Mouse (Mus musculus) c-Kit-positive CD71-negative TER-119-negative erythroid progenitor cells, embryonic 14.5 days (primary cell): Measurements from ENCODE around the gene Cbx8.

ENCODE experiments used
- DNase-seq: peaks from one replicate; pipeline ENCODE4 v3.0.0-alpha.2; 2013; ENCODE audit warnings: low read depth

Cbx8 gene

GRCm38 (mm10) chr11:119078691-119079444, 38.1 kb upstream of the Cbx8 start:
- no peak for DNase-seq

- DNase-seq = no peak
These were observed 37.0 kb upstream of the Cbx8 start for GRCm38 (mm10) chr11:119077755-119078154.

- no peak for DNase-seq
These were observed 35.0 kb upstream of the Cbx8 start for GRCm38 (mm10) chr11:119075805-119076204.

- DNase-seq = no peak
These were observed 33.2 kb upstream of the Cbx8 start for GRCm38 (mm10) chr11:119073876-119074433.

- DNase-seq = no peak
These were observed 32.2 kb upstream of the Cbx8 start for GRCm38 (mm10) chr11:119072986-119073385.

GRCm38 (mm10) chr11:119072239-119072638, 31.5 kb upstream of the Cbx8 start:
- DNase-seq = no peak

GRCm38 (mm10) chr11:119066841-119067240, 26.1 kb upstream of the Cbx8 start:
- no peak for DNase-seq

GRCm38 (mm10) chr11:119059256-119059655, 18.5 kb upstream of the Cbx8 start:
- no peak for DNase-seq

GRCm38 (mm10) chr11:119058041-119058995, 17.5 kb upstream of the Cbx8 start:
- DNase-seq = no peak

- no peak for DNase-seq
These were observed 16.5 kb upstream of the Cbx8 start for GRCm38 (mm10) chr11:119057291-119057690.

- no peak for DNase-seq
These were observed 15.8 kb upstream of the Cbx8 start for GRCm38 (mm10) chr11:119056301-119057211.

- DNase-seq = no peak
These were observed 14.9 kb upstream of the Cbx8 start for GRCm38 (mm10) chr11:119055571-119056131.

- no peak for DNase-seq
These were observed 13.9 kb upstream of the Cbx8 start for GRCm38 (mm10) chr11:119054351-119055345.

- DNase-seq = no peak
These were observed 13.1 kb upstream of the Cbx8 start for GRCm38 (mm10) chr11:119053738-119054350.

GRCm38 (mm10) chr11:119053257-119053670, 12.5 kb upstream of the Cbx8 start:
- DNase-seq = peak; percentile 52

- DNase-seq = no peak
These were observed 12.0 kb upstream of the Cbx8 start for GRCm38 (mm10) chr11:119052661-119053256.

GRCm38 (mm10) chr11:119051927-119052660, 11.3 kb upstream of the Cbx8 start:
- DNase-seq = no peak

GRCm38 (mm10) chr11:119051426-119051825, 10.7 kb upstream of the Cbx8 start:
- DNase-seq = no peak
